Comparison of ENCODE assay signal across 32 mouse cellular contexts in genomic region chr19:30348924-30349323, GRCm38 (mm10).
"Had no signal": no experiment of that assay in that cellular context is flagged by ENCODE, and none has a peak within 500 bp of the region (broad histone marks: within the 10 kb centered on the region; RNA-seq: fewer than 3 reads in every experiment).

No protein-coding gene starts in this region.

- DNase-seq: heart, postnatal 10 days; heart, postnatal 14 days; heart, postnatal 4 days; kidney, adult 11 months; kidney, adult 18-20 months; kidney, adult 2 months; kidney, adult 8-10 months; kidney, adult 9 months; kidney, postnatal 10 days; kidney, postnatal 14 days; kidney, postnatal 25 days; kidney, postnatal 36 days; kidney, postnatal 4 days; layer of hippocampus, adult 9-11 months; layer of hippocampus, postnatal 36 days had no signal

- H3K4me2 ChIP-seq: heart, embryonic 13.5 days; heart, embryonic 15.5 days; hindbrain, embryonic 12.5 days; hindbrain, embryonic 13.5 days; hindbrain, embryonic 14.5 days; hindbrain, embryonic 15.5 days; intestine, embryonic 15.5 days; kidney, embryonic 15.5 days had no signal

- H3K27me3 ChIP-seq: heart, embryonic 13.5 days; heart, embryonic 15.5 days; hindbrain, embryonic 12.5 days; hindbrain, embryonic 13.5 days; hindbrain, embryonic 15.5 days; intestine, embryonic 15.5 days; kidney, embryonic 15.5 days had no signal

- H3K9me3 ChIP-seq: heart, embryonic 13.5 days; heart, embryonic 15.5 days; hindbrain, embryonic 10.5 days; hindbrain, embryonic 12.5 days; hindbrain, embryonic 13.5 days; hindbrain, embryonic 15.5 days; intestine, embryonic 15.5 days; kidney, embryonic 15.5 days had no signal

- H3K9ac ChIP-seq: heart, embryonic 13.5 days; heart, embryonic 15.5 days; hindbrain, embryonic 12.5 days; hindbrain, embryonic 13.5 days; hindbrain, embryonic 14.5 days; hindbrain, embryonic 15.5 days; intestine, embryonic 15.5 days; kidney, embryonic 15.5 days had no signal

- H3K36me3 ChIP-seq: heart, embryonic 13.5 days; heart, embryonic 15.5 days; hindbrain, embryonic 10.5 days; hindbrain, embryonic 12.5 days; hindbrain, embryonic 13.5 days; hindbrain, embryonic 15.5 days; intestine, embryonic 15.5 days; kidney, embryonic 15.5 days had no signal

- H3K27ac ChIP-seq: heart, embryonic 13.5 days; heart, embryonic 15.5 days; hindbrain, embryonic 10.5 days; hindbrain, embryonic 12.5 days; hindbrain, embryonic 13.5 days; hindbrain, embryonic 14.5 days; hindbrain, embryonic 15.5 days; hindbrain, postnatal 0 days; intestine, embryonic 15.5 days; kidney, embryonic 15.5 days; kidney, postnatal 0 days; layer of hippocampus, adult 2 months; left cerebral cortex, adult 2 months had no signal

- H3K4me3 ChIP-seq: heart, embryonic 13.5 days; heart, embryonic 15.5 days; hindbrain, embryonic 10.5 days; hindbrain, embryonic 12.5 days; hindbrain, embryonic 13.5 days; hindbrain, embryonic 15.5 days; intestine, embryonic 15.5 days; kidney, embryonic 15.5 days; layer of hippocampus, adult 2 months; left cerebral cortex, adult 2 months had no signal

- H3K4me1 ChIP-seq: heart, embryonic 13.5 days; heart, embryonic 15.5 days; hindbrain, embryonic 10.5 days; hindbrain, embryonic 12.5 days; hindbrain, embryonic 13.5 days; hindbrain, embryonic 15.5 days; intestine, embryonic 15.5 days; kidney, embryonic 15.5 days had no signal

- ATAC-seq: hindbrain, embryonic 16.5 days; hindbrain, postnatal 0 days; inflammation-experienced regulatory T-cells, adult 6 months; intestine, embryonic 15.5 days; intestine, embryonic 16.5 days; intestine, postnatal 0 days had no signal
